Mouse (Mus musculus) erythroblast, embryonic 14.5 days (primary cell): ENCODE results near the gene Mlana.

ENCODE experiments used
- GATA1 ChIP-seq: IDR thresholded peaks from 2 replicates; pipeline ENCODE4 v1.6.1; 2012; ENCODE audit warnings: low read length, inconsistent platforms, mixed read lengths
- TAL1 ChIP-seq: IDR thresholded peaks from 3 replicates; pipeline ENCODE4 v1.6.1; 2012; ENCODE audit warnings: low read length, inconsistent platforms, mixed read lengths

DNA sequence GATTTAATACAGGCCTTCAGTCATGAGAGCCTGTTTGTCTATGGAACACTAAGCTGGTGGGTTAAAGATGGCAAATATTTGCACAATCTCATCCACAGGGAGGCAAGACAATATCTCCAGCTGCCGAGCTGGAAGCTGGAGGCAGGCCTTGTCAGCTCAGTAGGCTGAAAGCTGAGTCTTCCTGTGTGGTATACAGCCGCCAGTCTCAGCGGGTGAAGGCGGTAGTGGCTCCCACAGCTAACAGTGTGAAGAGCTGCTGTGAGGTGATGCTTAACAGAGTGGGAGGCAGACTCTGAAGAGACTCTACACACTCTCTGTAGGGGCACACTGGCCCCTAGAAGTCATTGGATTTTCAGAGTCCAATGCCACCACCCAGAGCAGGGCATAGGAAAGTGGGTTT, 4.1 kb downstream of the Mlana start:
- no peak for TF ChIP-seq GATA1
- TF ChIP-seq TAL1: no peak
